Mouse (Mus musculus) embryonic facial prominence, embryonic 14.5 days (tissue): Measurements from ENCODE around the gene Zdhhc14. TPM values are rescaled to one million over a fixed set of nuclear protein-coding genes. Genes with fewer than 3 reads are reported as not detected.
A peak's percentile ranks its signal among the peaks of the same experiment; 100 is the strongest.

ENCODE experiments used
- ATAC-seq: fragments of 200-750 bp; cut with Nextera tagmentation; 2 replicates; pipeline ENCODE4 v1.8.0; 2017; ENCODE audit warnings: low read depth, moderate number of reproducible peaks, moderate TSS enrichment
- DNase-seq: peaks from one replicate; pipeline ENCODE4 v3.0.0-alpha.2; 2015; ENCODE audit warnings: low spot score
- H3K27ac ChIP-seq: fragments of 300-500 bp; sonication (generic); replicated peaks from 2 replicates; pipeline ENCODE4 v1.5.1; 2014; ENCODE audit warnings: low read depth, mild to moderate bottlenecking, low read length, moderate library complexity
- H3K27me3 ChIP-seq: fragments of 300-500 bp; sonication (generic); replicated peaks from 2 replicates; pipeline ENCODE4 v1.6.1; 2014; ENCODE audit warnings: low read length; ENCODE audit not compliant: control insufficient read depth, insufficient read depth
- H3K36me3 ChIP-seq: fragments of 300-500 bp; sonication (generic); 2 replicates; pipeline ENCODE4 v1.6.1; 2014; ENCODE audit warnings: low read length, mixed read lengths; ENCODE audit not compliant: control insufficient read depth, insufficient read depth
- H3K4me1 ChIP-seq: fragments of 300-500 bp; sonication (generic); 2 replicates; pipeline ENCODE4 v1.6.1; 2014; ENCODE audit warnings: antibody characterized with exemption, low read length; ENCODE audit not compliant: control insufficient read depth, insufficient read depth
- H3K4me2 ChIP-seq: fragments of 300-500 bp; sonication (generic); 2 replicates; pipeline ENCODE4 v1.6.1; 2014; ENCODE audit warnings: low read depth, mild to moderate bottlenecking, low read length, moderate library complexity, mixed read lengths
- H3K4me3 ChIP-seq: fragments of 300-500 bp; sonication (generic); 2 replicates; pipeline ENCODE4 v1.5.1; 2014; ENCODE audit warnings: low read depth, mild to moderate bottlenecking, low read length
- H3K9ac ChIP-seq: fragments of 300-500 bp; sonication (generic); 2 replicates; pipeline ENCODE4 v1.6.1; 2014; ENCODE audit warnings: low read depth, mild to moderate bottlenecking, low read length, moderate library complexity, mixed read lengths
- H3K9me3 ChIP-seq: fragments of 300-500 bp; sonication (generic); 2 replicates; pipeline ENCODE4 v1.6.1; 2016; ENCODE audit warnings: low read length; ENCODE audit not compliant: control insufficient read depth
- WGBS: fragments of 180-500 bp; shearing (Covaris S2); extraction: QIAGEN DNeasy Blood & Tissue Kit; methylation state at CpG from one replicate; pipeline ENCODE4 v1.1.7; 2014; 5-methylcytosine and 5-hydroxymethylcytosine counted together
- polyA plus RNA-seq: library from polyadenylated mRNA; unstranded; fragments of >200 nt; fragmentation: Nextera tagmentation; extraction: Ambion mirVana; gene quantifications from 2 replicates; pipeline ENCODE4 v1.2.1, GENCODE M21; 2014

Zdhhc14 gene
- polyA plus RNA-seq, 1 experiment from 2014 or later, result 4.6 TPM

DNA sequence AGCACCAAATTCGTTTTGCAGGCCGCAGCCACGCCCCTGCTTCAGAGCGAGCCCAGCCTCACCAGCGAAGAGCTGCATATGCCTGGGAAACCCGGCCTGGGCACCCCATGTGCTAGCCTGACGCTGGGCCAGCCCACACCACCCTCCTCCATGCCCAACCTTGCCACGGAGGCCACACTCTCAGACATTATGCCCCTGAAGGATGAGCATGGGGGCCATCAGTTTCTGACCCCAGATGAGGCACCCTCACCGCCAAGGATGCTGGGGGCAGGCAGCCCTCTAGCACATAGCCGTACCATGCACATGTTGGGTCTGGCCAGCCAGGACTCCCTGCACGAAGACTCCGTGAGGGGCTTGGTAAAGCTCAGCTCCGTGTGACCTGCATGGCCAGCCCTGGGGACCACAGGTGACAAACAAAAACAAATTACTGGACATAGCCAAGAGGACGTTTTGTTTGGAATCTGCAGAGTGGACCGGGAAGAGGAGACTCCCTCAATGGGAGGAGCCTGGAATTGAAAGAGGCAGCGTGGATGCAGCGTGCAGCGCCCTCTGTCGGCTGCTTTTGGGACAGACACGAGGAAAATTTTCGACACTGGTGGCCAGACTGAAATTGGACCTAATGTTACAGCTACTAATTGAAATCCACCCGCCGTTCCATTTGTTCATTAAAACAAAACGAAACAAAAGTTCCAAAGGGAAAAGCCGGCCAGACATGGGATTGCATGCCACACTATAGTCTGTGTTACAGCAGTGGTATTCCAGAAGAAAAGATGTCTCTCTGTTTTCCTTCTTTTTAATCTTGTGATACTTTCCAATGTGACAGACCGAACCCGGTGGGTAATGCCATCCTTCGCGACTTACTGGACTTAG is 260.6 kb downstream of the Zdhhc14 start:
- peak overlapping the region; percentile 47 for H3K4me3 ChIP-seq
- H3K9ac ChIP-seq, result peak overlapping the region; percentile 58
- no peaks in the 10 kb centered on the region for H3K9me3 ChIP-seq
- H3K36me3 ChIP-seq, result no peaks in the 10 kb centered on the region
- no peaks in the 10 kb centered on the region for H3K27me3 ChIP-seq
- 0 out of 2 replicates have a peak overlapping the region, but pooled peaks have one; percentile 39 for H3K27ac ChIP-seq
- peak overlapping the region; percentile 72 for H3K4me2 ChIP-seq
- 8% methylated on average over 29 of the region's 29 CpGs for WGBS
- DNase-seq (peak; percentile 79), ATAC-seq (peak; percentile 81)
- H3K4me1 ChIP-seq, result no peaks in the 10 kb centered on the region; the same call in 1 of the 2 replicates

DNA sequence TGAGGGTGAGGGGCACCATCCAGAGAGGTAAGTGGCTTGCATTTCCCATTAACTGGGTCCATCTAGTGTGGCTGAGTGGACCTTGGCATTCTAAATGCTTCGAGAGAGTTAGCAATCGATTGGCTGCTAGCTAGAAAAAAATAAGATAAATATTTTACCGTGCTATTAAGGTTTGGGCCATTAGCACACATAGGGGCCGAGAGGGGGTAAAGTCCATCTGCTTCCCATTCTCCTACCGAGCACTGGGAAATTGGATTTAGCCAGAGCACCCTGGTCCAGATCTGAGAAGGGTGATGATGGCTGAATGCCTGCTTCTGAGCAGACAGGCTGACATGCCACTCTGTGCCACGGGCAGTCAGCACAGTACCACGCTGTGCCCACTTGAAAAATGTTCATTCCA is 263.1 kb downstream of the Zdhhc14 start:
- H3K4me2 ChIP-seq, result no peak overlapping the region
- H3K4me3 ChIP-seq, result no peak overlapping the region
- no peak overlapping the region for H3K9ac ChIP-seq
- no peak overlapping the region for H3K27ac ChIP-seq
- H3K36me3 ChIP-seq, result no peaks in the 10 kb centered on the region
- WGBS, result 80% methylated on average over 7 of the region's 7 CpGs
- H3K9me3 ChIP-seq, result no peaks in the 10 kb centered on the region
- ATAC-seq, result no peak
- H3K4me1 ChIP-seq, result no peaks in the 10 kb centered on the region; the same call in 1 of the 2 replicates
- no peak for DNase-seq
- no peaks in the 10 kb centered on the region for H3K27me3 ChIP-seq

DNA sequence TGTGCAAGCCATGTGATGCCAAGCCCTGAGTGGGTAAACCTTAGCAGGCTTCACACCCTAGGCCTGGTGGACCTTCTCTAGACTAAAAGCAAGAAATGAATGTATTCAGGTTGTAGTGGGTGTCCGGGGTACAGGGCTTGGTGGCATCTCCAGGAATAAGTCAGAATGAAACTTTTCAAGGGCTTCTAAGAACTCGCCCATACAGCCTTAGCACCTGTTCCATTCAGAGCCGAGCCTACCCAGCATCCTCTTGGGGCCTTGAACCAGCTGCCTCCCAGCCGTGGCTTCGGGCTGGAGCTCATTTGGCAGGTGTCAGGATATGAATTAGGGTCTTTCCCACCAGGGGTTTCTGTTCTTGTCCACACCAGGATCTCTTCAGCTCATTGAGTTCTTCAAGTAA is 263.7 kb downstream of the Zdhhc14 start:
- no peak overlapping the region for H3K4me3 ChIP-seq
- no peak overlapping the region for H3K9ac ChIP-seq
- no peaks in the 10 kb centered on the region for H3K9me3 ChIP-seq
- no peak overlapping the region for H3K27ac ChIP-seq
- no peaks in the 10 kb centered on the region; the same call in 1 of the 2 replicates for H3K4me1 ChIP-seq
- WGBS, result 67% methylated on average over 5 of the region's 5 CpGs
- no peaks in the 10 kb centered on the region for H3K27me3 ChIP-seq
- ATAC-seq (no peak), DNase-seq (no peak)
- no peak overlapping the region for H3K4me2 ChIP-seq
- H3K36me3 ChIP-seq, result no peaks in the 10 kb centered on the region

- H3K9ac ChIP-seq, result no peak overlapping the region
- WGBS, result 89% methylated on average over 15 of the region's 15 CpGs
- H3K9me3 ChIP-seq, result no peaks in the 10 kb centered on the region
- no peaks in the 10 kb centered on the region for H3K27me3 ChIP-seq
- H3K4me3 ChIP-seq, result no peak overlapping the region
- no peaks in the 10 kb centered on the region for H3K36me3 ChIP-seq
- no peak overlapping the region for H3K4me2 ChIP-seq
- no peak overlapping the region for H3K27ac ChIP-seq
- no peak for DNase-seq
- no peaks in the 10 kb centered on the region; the same call in 1 of the 2 replicates for H3K4me1 ChIP-seq
- no peak for ATAC-seq
Observed at GRCm38 (mm10) chr17:5756855-5757254, 264.5 kb downstream of the Zdhhc14 start.

- Histone ChIP-seq H3K9ac (no peak overlapping the region), H3K36me3 (no peaks in the 10 kb centered on the region), H3K9me3 (no peaks in the 10 kb centered on the region), H3K4me3 (no peak overlapping the region), H3K4me2 (no peak overlapping the region), H3K27me3 (no peaks in the 10 kb centered on the region), H3K4me1 (no peaks in the 10 kb centered on the region), H3K27ac (no peak overlapping the region)
- no peak for DNase-seq
- ATAC-seq, result no peak
- WGBS, result 84% methylated on average over 5 of the region's 5 CpGs
Observed at GRCm38 (mm10) chr17:5763768-5764167, 271.4 kb downstream of the Zdhhc14 start.

DNA sequence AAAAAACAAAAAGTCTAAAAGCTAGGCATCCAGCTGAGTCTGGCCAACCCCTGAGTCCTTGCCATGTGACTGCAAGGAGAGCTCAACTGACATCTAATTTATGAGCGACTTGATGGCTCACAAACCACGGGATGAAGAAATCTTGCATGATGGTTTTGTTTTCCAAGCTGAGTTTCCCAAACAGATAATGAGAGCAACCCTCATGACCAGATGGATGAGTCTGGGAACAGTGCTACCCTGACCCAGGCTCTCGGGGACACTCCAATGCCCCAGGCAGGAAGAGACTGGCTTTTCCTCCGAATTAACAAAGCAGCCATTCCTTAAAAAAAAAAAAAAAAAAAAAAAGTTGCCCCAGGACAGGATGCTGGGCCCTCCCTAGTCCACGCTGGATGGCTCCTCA is 271.9 kb downstream of the Zdhhc14 start:
- DNase-seq (no peak), ATAC-seq (no peak)
- Histone ChIP-seq H3K4me1 (peaks cover 2% of the 10 kb centered on the region; the same call in 1 of the 2 replicates), H3K4me3 (no peak overlapping the region), H3K27ac (no peak overlapping the region), H3K9ac (no peak overlapping the region), H3K36me3 (no peaks in the 10 kb centered on the region), H3K9me3 (no peaks in the 10 kb centered on the region), H3K27me3 (no peaks in the 10 kb centered on the region), H3K4me2 (no peak overlapping the region)
- WGBS, result 39% methylated on average over 5 of the region's 5 CpGs

GRCm38 (mm10) chr17:5765746-5766145 is 273.4 kb downstream of the Zdhhc14 start:
- Histone ChIP-seq H3K4me1 (peaks cover 13% of the 10 kb centered on the region), H3K9me3 (no peaks in the 10 kb centered on the region), H3K4me3 (no peak overlapping the region), H3K36me3 (no peaks in the 10 kb centered on the region), H3K4me2 (no peak overlapping the region), H3K27me3 (no peaks in the 10 kb centered on the region), H3K27ac (no peak overlapping the region), H3K9ac (no peak overlapping the region)
- no peak for ATAC-seq
- no peak for DNase-seq
- 84% methylated on average over 4 of the region's 4 CpGs for WGBS

- no peaks in the 10 kb centered on the region for H3K36me3 ChIP-seq
- ATAC-seq (no peak), DNase-seq (no peak)
- H3K9me3 ChIP-seq, result no peaks in the 10 kb centered on the region
- WGBS, result 57% methylated on average over 6 of the region's 6 CpGs
- no peak overlapping the region for H3K9ac ChIP-seq
- H3K27ac ChIP-seq, result no peak overlapping the region
- peaks cover 19% of the 10 kb centered on the region for H3K4me1 ChIP-seq
- no peaks in the 10 kb centered on the region for H3K27me3 ChIP-seq
- H3K4me2 ChIP-seq, result no peak overlapping the region
- H3K4me3 ChIP-seq, result no peak overlapping the region
Observed at GRCm38 (mm10) chr17:5768164-5768705, 275.9 kb downstream of the Zdhhc14 start.
